Mouse (Mus musculus): ENCODE measurements around the gene Spen.

DNA sequence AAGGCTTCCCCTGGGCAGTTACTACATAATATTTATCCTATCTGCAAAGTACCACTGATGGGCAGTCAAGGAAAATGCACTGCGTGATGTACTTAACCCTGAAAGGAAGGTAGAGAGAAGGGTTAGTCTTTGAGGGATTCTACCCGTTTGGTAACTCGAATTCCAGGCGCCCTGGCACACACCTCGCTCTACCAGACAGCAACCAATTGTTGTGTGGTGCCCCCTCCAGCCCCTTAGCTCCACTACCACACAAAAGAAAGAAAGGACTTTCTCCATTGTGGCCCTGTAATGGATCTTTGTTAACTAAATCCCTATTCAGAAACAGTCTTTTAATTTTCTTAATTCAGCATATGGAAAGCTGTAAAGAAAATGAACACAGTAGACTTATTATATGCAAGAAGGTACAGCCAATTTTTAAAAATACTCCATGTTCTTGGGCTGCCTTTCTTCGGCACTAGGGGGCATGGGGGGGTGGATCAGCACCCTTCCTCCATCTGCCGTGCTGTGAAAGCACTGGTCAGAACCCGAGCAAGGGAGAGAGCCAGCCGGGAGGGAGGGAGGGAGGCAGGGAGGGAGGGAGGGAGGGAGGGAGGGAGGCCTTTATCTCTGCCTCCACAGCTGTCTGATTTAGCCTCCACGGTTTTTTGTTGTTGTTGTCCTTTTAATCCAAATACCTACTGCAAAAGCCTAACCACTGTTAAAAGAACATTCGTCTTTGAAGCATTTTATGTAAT is 3.3 kb downstream of the Spen start:
- no peak for TF ChIP-seq CTCF (IDR thresholded peaks at IDR 0.05; ENCODE audit: borderline replicate concordance, control insufficient read depth, extremely low read depth, insufficient read depth, low read length, poor library complexity)
- no peak for TF ChIP-seq POLR2A (IDR thresholded peaks at IDR 0.05; ENCODE audit: control insufficient read depth, extremely low read depth, insufficient read depth, low read length, poor library complexity)

All from thymus, adult 2 months (tissue).